Mouse (Mus musculus): Measurements from ENCODE around the gene Paqr4. TPM values are rescaled to one million over a fixed set of nuclear protein-coding genes. Genes with fewer than 3 reads are reported as not detected.
A peak's percentile ranks its signal among the peaks of the same experiment; 100 is the strongest.

Gene Paqr4
- polyA plus RNA-seq, 1 experiment from 2014 or later = 49.6 TPM

- Histone ChIP-seq H3K4me2 (ENCODE audit: low read depth, low read length) (no peak within 1 kb of the TSS), H3K9ac (replicated peaks; ENCODE audit: low read depth, low read length) (no peak within 1 kb of the TSS), H3K27ac (ENCODE audit: low read depth, low read length) (no peak within 1 kb of the TSS), H3K4me3 (ENCODE audit: low read depth, low read length) (no peak within 1 kb of the TSS), H3K9me3 (ENCODE audit: control insufficient read depth, low read length) (no peaks in the 10 kb centered on the region), H3K4me1 (ENCODE audit: control insufficient read depth, insufficient read depth, low read length) (peaks cover 6% of the 10 kb centered on the region; the same call in 1 of the 2 replicates), H3K36me3 (ENCODE audit: control insufficient read depth, insufficient read depth, low read length) (no peaks in the 10 kb centered on the region), H3K27me3 (ENCODE audit: control insufficient read depth, insufficient read depth, low read length) (no peaks in the 10 kb centered on the region)
- WGBS = 76% methylated on average over 7 of the region's 7 CpGs
- ATAC-seq (ENCODE audit: low read depth) = no peak
Measured at GRCm38 (mm10) chr17:23722376-23723125, 18.1 kb downstream of the Paqr4 start, which contains the start of gene 1520401A03Rik. Gene 1520401A03Rik (minus strand): TSS chr17:23722783.

- H3K36me3 ChIP-seq (ENCODE audit: control insufficient read depth, insufficient read depth, low read length) = no peaks in the 10 kb centered on the region
- H3K4me1 ChIP-seq (ENCODE audit: control insufficient read depth, insufficient read depth, low read length) = peaks cover 4% of the 10 kb centered on the region; the same call in 1 of the 2 replicates
- no peak overlapping the region for H3K27ac ChIP-seq (ENCODE audit: low read depth, low read length)
- no peaks in the 10 kb centered on the region for H3K27me3 ChIP-seq (ENCODE audit: control insufficient read depth, insufficient read depth, low read length)
- no peak overlapping the region for H3K4me3 ChIP-seq (ENCODE audit: low read depth, low read length)
- H3K9ac ChIP-seq (replicated peaks; ENCODE audit: low read depth, low read length) = no peak overlapping the region
- 85% methylated on average over 2 of the region's 2 CpGs for WGBS
- no peak overlapping the region for H3K4me2 ChIP-seq (ENCODE audit: low read depth, low read length)
- no peaks in the 10 kb centered on the region for H3K9me3 ChIP-seq (ENCODE audit: control insufficient read depth, low read length)
- ATAC-seq (ENCODE audit: low read depth) = no peak
Measured at GRCm38 (mm10) chr17:23721886-23722285, 18.8 kb downstream of the Paqr4 start.

- ATAC-seq (ENCODE audit: low read depth) = no peak
- Histone ChIP-seq H3K4me3 (ENCODE audit: low read depth, low read length) (no peak overlapping the region), H3K4me2 (ENCODE audit: low read depth, low read length) (no peak overlapping the region), H3K27ac (ENCODE audit: low read depth, low read length) (no peak overlapping the region), H3K9ac (replicated peaks; ENCODE audit: low read depth, low read length) (no peak overlapping the region), H3K36me3 (ENCODE audit: control insufficient read depth, insufficient read depth, low read length) (no peaks in the 10 kb centered on the region), H3K9me3 (ENCODE audit: control insufficient read depth, low read length) (no peaks in the 10 kb centered on the region), H3K4me1 (ENCODE audit: control insufficient read depth, insufficient read depth, low read length) (no peaks in the 10 kb centered on the region), H3K27me3 (ENCODE audit: control insufficient read depth, insufficient read depth, low read length) (no peaks in the 10 kb centered on the region)
- WGBS = 13% methylated on average over 1 of the region's 1 CpGs
Measured at GRCm38 (mm10) chr17:23719455-23719854, 21.2 kb downstream of the Paqr4 start.

- H3K36me3 ChIP-seq (ENCODE audit: control insufficient read depth, insufficient read depth, low read length) = no peaks in the 10 kb centered on the region
- no peak overlapping the region for H3K9ac ChIP-seq (replicated peaks; ENCODE audit: low read depth, low read length)
- ATAC-seq (ENCODE audit: low read depth) = no peak
- H3K9me3 ChIP-seq (ENCODE audit: control insufficient read depth, low read length) = no peaks in the 10 kb centered on the region
- H3K4me1 ChIP-seq (ENCODE audit: control insufficient read depth, insufficient read depth, low read length) = no peaks in the 10 kb centered on the region
- H3K4me2 ChIP-seq (ENCODE audit: low read depth, low read length) = no peak overlapping the region
- 61% methylated on average over 2 of the region's 2 CpGs for WGBS
- H3K27me3 ChIP-seq (ENCODE audit: control insufficient read depth, insufficient read depth, low read length) = no peaks in the 10 kb centered on the region
- no peak overlapping the region for H3K27ac ChIP-seq (ENCODE audit: low read depth, low read length)
- no peak overlapping the region for H3K4me3 ChIP-seq (ENCODE audit: low read depth, low read length)
Measured at GRCm38 (mm10) chr17:23717003-23717402, 23.7 kb downstream of the Paqr4 start.

DNA sequence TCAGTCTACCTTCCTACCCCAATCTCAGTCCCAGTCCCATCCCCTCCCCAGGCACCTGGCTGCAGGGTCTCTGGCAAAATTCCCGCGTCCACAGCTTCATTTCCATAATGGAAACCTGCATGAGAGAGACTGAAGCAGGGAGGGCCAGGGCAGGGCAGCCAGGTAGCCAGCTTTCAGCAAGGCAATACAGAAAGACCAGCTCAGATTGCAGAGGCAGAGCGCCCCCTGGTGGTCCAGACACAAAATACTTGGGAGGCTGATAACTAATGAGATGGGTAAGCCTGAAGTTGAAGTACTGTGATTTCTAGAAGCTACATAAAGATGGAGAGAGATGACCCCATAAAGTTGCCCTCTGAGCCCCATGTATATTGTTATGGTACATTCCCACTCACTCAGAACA is 34.5 kb downstream of the Paqr4 start:
- no peak overlapping the region for H3K4me3 ChIP-seq (ENCODE audit: low read depth, low read length)
- 0% methylated on average over 3 of the region's 3 CpGs for WGBS

DNA sequence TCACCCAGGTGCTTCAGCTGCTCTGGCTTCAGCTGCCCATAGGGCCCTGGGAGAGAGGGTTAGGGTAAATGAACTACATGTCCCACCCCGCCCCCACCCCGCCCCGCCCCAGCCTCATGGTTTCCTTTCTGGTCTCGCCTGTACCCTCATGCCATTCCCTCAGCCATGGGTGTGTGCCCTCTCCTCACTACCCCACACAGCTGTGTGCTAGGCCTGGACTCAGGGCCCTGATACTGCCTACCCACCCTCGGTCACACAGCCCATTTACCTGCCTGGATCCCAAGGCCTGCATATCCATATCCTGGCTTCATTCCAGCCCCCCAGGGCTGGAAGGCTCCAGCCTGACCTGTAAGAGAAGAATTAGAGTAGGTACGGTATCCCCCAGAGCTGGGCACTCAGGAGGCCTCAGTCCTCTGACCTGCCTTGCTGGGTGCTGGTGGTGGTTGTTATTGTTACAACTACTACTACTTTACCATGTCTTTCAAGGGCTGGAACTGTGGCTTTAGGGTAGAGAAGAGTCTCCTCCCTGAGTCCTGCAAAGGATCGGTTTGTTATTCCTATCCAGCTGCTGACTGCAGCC is 35.1 kb downstream of the Paqr4 start:
- H3K27ac ChIP-seq (ENCODE audit: low read depth, low read length) = no peak overlapping the region
- H3K4me1 ChIP-seq (ENCODE audit: control insufficient read depth, insufficient read depth, low read length) = no peaks in the 10 kb centered on the region
- H3K4me2 ChIP-seq (ENCODE audit: low read depth, low read length) = no peak overlapping the region
- H3K27me3 ChIP-seq (ENCODE audit: control insufficient read depth, insufficient read depth, low read length) = no peaks in the 10 kb centered on the region
- H3K9me3 ChIP-seq (ENCODE audit: control insufficient read depth, low read length) = no peaks in the 10 kb centered on the region
- WGBS = 79% methylated on average over 7 of the region's 7 CpGs
- no peak for ATAC-seq (ENCODE audit: low read depth)
- no peak overlapping the region for H3K9ac ChIP-seq (replicated peaks; ENCODE audit: low read depth, low read length)
- H3K4me3 ChIP-seq (ENCODE audit: low read depth, low read length) = no peak overlapping the region
- H3K36me3 ChIP-seq (ENCODE audit: control insufficient read depth, insufficient read depth, low read length) = no peaks in the 10 kb centered on the region

More for the DNA sequence above, 34.5 kb downstream of the Paqr4 start:
- ATAC-seq (ENCODE audit: low read depth) = peak; percentile 72; the same call in 1 of the 2 replicates
- H3K4me1 ChIP-seq (ENCODE audit: control insufficient read depth, insufficient read depth, low read length) = no peaks in the 10 kb centered on the region
- no peaks in the 10 kb centered on the region for H3K27me3 ChIP-seq (ENCODE audit: control insufficient read depth, insufficient read depth, low read length)
- H3K9me3 ChIP-seq (ENCODE audit: control insufficient read depth, low read length) = no peaks in the 10 kb centered on the region
- no peak overlapping the region for H3K27ac ChIP-seq (ENCODE audit: low read depth, low read length)
- H3K9ac ChIP-seq (replicated peaks; ENCODE audit: low read depth, low read length) = no peak overlapping the region
- H3K36me3 ChIP-seq (ENCODE audit: control insufficient read depth, insufficient read depth, low read length) = no peaks in the 10 kb centered on the region
- H3K4me2 ChIP-seq (ENCODE audit: low read depth, low read length) = no peak overlapping the region

DNA sequence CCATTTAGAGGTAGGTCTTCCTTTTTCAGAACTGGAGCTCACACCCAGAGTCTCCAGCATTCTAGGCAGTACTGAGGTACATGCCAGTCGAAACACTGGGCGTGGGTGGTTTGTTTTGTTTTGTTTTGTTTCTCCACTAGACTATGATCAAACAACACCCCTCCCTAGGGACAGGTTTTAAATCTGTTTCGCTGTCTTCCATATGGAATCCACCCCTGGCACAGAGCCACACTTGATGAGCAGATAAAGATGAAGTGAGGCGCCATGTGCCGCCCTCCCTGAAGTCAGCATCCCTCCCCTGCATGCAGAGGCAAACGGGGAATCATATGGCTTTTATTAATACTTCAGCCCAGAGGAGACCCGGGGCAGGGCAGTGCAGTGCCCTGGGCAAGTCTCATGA is 35.9 kb downstream of the Paqr4 start:
- no peak overlapping the region for H3K4me2 ChIP-seq (ENCODE audit: low read depth, low read length)
- H3K9ac ChIP-seq (replicated peaks; ENCODE audit: low read depth, low read length) = no peak overlapping the region
- no peak overlapping the region for H3K4me3 ChIP-seq (ENCODE audit: low read depth, low read length)
- no peaks in the 10 kb centered on the region for H3K9me3 ChIP-seq (ENCODE audit: control insufficient read depth, low read length)
- no peaks in the 10 kb centered on the region for H3K27me3 ChIP-seq (ENCODE audit: control insufficient read depth, insufficient read depth, low read length)
- H3K36me3 ChIP-seq (ENCODE audit: control insufficient read depth, insufficient read depth, low read length) = no peaks in the 10 kb centered on the region
- ATAC-seq (ENCODE audit: low read depth) = no peak
- WGBS = 35% methylated on average over 7 of the region's 7 CpGs
- no peaks in the 10 kb centered on the region for H3K4me1 ChIP-seq (ENCODE audit: control insufficient read depth, insufficient read depth, low read length)
- no peak overlapping the region for H3K27ac ChIP-seq (ENCODE audit: low read depth, low read length)

GRCm38 (mm10) chr17:23703301-23703700 is 37.4 kb downstream of the Paqr4 start:
- ATAC-seq (ENCODE audit: low read depth) = no peak
- WGBS = 88% methylated on average over 9 of the region's 9 CpGs
- H3K4me1 ChIP-seq (ENCODE audit: control insufficient read depth, insufficient read depth, low read length) = no peaks in the 10 kb centered on the region
- no peaks in the 10 kb centered on the region for H3K9me3 ChIP-seq (ENCODE audit: control insufficient read depth, low read length)
- peaks cover 4% of the 10 kb centered on the region for H3K27me3 ChIP-seq (ENCODE audit: control insufficient read depth, insufficient read depth, low read length)
- no peak overlapping the region for H3K27ac ChIP-seq (ENCODE audit: low read depth, low read length)
- no peak overlapping the region for H3K4me3 ChIP-seq (ENCODE audit: low read depth, low read length)
- no peak overlapping the region for H3K4me2 ChIP-seq (ENCODE audit: low read depth, low read length)
- no peaks in the 10 kb centered on the region for H3K36me3 ChIP-seq (ENCODE audit: control insufficient read depth, insufficient read depth, low read length)
- H3K9ac ChIP-seq (replicated peaks; ENCODE audit: low read depth, low read length) = no peak overlapping the region

DNA sequence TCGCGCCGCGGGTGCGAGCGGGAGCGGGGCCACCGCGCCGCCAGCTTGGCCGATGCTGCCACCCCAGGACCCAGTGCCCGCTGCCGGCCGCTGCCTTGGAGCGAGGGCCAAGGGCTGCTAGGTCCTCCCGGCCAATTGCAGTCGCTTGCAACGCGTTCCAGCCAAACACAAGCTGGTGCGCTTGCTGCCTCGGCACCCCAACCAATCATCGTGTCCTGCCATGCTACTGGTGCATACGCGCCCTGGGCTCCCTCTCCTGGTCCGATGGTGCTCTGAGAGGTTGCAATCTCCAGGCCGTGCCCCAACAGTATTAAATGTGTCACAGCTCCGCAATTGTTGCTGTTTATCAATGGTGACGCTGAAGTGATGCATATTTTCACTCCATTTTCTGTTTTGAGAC is 40.6 kb downstream of the Paqr4 start:
- Histone ChIP-seq H3K9me3 (ENCODE audit: control insufficient read depth, low read length) (no peaks in the 10 kb centered on the region), H3K9ac (replicated peaks; ENCODE audit: low read depth, low read length) (peak overlapping the region; percentile 63), H3K27me3 (ENCODE audit: control insufficient read depth, insufficient read depth, low read length) (peaks cover 9% of the 10 kb centered on the region), H3K27ac (ENCODE audit: low read depth, low read length) (peak overlapping the region; percentile 52; the same call in 1 of the 2 replicates), H3K4me2 (ENCODE audit: low read depth, low read length) (peak overlapping the region; percentile 91), H3K4me1 (ENCODE audit: control insufficient read depth, insufficient read depth, low read length) (no peaks in the 10 kb centered on the region), H3K36me3 (ENCODE audit: control insufficient read depth, insufficient read depth, low read length) (no peaks in the 10 kb centered on the region), H3K4me3 (ENCODE audit: low read depth, low read length) (peak overlapping the region; percentile 66)
- 0% methylated on average over 28 of the region's 28 CpGs for WGBS
- peak; percentile 97 for ATAC-seq (ENCODE audit: low read depth)
